Mouse (Mus musculus) midbrain, embryonic 13.5 days (tissue): ENCODE results near the gene Mettl1. TPM values are rescaled to one million over a fixed set of nuclear protein-coding genes. Genes with fewer than 3 reads are reported as not detected.

ENCODE experiments used
- ATAC-seq: fragments of 200-750 bp; cut with Nextera tagmentation; 2 replicates; pipeline ENCODE4 v1.8.0; 2017; ENCODE audit warnings: mild to moderate bottlenecking, moderate TSS enrichment, moderate library complexity
- H3K27ac ChIP-seq: fragments of 300-500 bp; sonication (generic); 2 replicates; pipeline ENCODE4 v1.5.1; 2015; ENCODE audit warnings: inconsistent platforms, mild to moderate bottlenecking, moderate library complexity
- H3K27me3 ChIP-seq: fragments of 300-500 bp; sonication (generic); 2 replicates; pipeline ENCODE4 v1.6.1; 2015; ENCODE audit warnings: mild to moderate bottlenecking, inconsistent platforms
- H3K36me3 ChIP-seq: fragments of 300-500 bp; sonication (generic); 2 replicates; pipeline ENCODE4 v1.6.1; 2015; ENCODE audit warnings: mild to moderate bottlenecking, inconsistent platforms
- H3K4me1 ChIP-seq: fragments of 300-500 bp; sonication (generic); replicated peaks from 2 replicates; pipeline ENCODE4 v1.6.1; 2015; ENCODE audit warnings: inconsistent platforms
- H3K4me2 ChIP-seq: fragments of 300-500 bp; sonication (generic); replicated peaks from 2 replicates; pipeline ENCODE4 v1.6.1; 2015; ENCODE audit warnings: moderate library complexity, mild to moderate bottlenecking, inconsistent platforms
- H3K4me3 ChIP-seq: fragments of 300-500 bp; sonication (generic); replicated peaks from 2 replicates; pipeline ENCODE4 v1.5.1; 2015; ENCODE audit warnings: mild to moderate bottlenecking, inconsistent platforms
- H3K9ac ChIP-seq: fragments of 300-500 bp; sonication (generic); replicated peaks from 2 replicates; pipeline ENCODE4 v1.6.1; 2015; ENCODE audit warnings: mild to moderate bottlenecking, inconsistent platforms
- H3K9me3 ChIP-seq: fragments of 300-500 bp; sonication (generic); 2 replicates; pipeline ENCODE4 v1.6.1; 2016; ENCODE audit warnings: mild to moderate bottlenecking, inconsistent platforms
- WGBS: fragments of 180-500 bp; shearing (Covaris S2); methylation state at CpG from one replicate; pipeline ENCODE4 v1.1.7; 2015; 5-methylcytosine and 5-hydroxymethylcytosine counted together
- polyA plus RNA-seq: library from polyadenylated mRNA; unstranded; fragments of >200 nt; fragmentation: Nextera tagmentation; extraction: Ambion mirVana; gene quantifications from 2 replicates; pipeline ENCODE4 v1.2.1, GENCODE M21; 2015

Mettl1 gene
- polyA plus RNA-seq, 1 experiment from 2014 or later, result 21.1 TPM

DNA sequence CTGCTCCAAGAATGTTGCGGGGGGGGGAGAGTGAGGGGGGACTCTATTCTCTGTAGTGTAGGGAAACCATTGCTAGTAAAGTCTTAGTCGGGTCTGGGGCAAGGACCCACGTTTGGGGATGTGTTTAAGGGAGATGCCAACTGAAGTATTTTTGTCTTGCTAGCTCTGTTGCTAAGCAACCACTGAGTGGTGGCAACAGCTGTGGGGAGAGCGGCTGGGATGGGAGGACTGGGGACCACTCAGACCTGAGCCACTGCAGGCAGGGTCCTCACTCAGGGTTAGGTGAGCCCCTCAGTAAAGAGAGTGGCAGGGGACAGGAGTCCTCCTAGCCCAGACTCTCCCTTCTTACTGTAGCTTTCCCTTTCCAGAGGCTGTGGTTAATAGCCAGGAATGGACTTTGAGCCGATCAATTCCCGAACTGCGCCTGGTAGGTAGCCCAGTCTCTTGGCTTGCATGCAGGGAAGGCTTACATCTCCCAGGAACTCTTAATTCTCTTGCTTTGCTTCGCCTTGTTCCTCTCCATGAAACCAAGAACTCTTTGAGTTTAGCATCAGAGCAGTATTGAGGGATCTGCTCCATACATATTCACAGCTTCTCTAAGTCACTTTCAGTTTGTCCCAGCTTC lies 40.9 kb downstream of the Mettl1 start:
- H3K9ac ChIP-seq, result peak overlapping the region; percentile 95
- ATAC-seq, result peak; percentile 19

DNA sequence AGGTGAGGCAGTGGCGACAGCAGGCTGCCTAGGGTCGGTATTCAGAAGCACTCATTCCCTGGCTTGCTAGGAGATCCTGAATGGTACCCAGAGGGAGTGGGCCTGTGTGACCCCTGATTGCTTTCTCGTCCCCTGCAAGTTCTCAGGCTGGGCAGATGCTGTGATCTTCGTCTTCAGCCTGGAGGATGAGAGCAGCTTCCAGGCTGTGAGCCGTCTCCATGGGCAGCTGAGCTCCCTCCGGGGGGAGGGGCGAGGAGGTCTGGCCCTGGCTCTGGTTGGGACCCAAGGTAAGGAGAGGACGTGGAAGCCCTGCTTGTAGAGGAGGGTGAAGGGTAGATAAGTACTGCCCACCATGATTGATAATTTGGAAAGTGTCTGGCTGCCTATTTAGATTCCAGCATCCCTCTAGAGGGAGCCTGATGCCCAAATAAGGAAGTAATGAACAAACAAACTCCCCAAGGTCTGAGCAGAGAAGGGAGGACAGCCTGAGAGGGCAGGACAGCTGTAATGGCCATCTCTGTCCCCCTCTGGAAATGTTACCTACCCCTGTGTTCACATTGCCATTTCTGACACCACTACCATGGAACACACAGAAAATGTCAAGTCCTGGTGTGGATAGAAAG lies 42.2 kb downstream of the Mettl1 start:
- peaks cover 50% of the 10 kb centered on the region for H3K36me3 ChIP-seq
- no peak for ATAC-seq

More for the DNA sequence above, 40.9 kb downstream of the Mettl1 start:
- peaks cover 55% of the 10 kb centered on the region for H3K4me1 ChIP-seq
- H3K9me3 ChIP-seq, result no peaks in the 10 kb centered on the region
- H3K36me3 ChIP-seq, result peaks cover 37% of the 10 kb centered on the region
- no peak overlapping the region for H3K27ac ChIP-seq
- 31% methylated on average over 8 of the region's 8 CpGs for WGBS
- peak overlapping the region; percentile 72 for H3K4me3 ChIP-seq
- H3K27me3 ChIP-seq, result peaks cover 33% of the 10 kb centered on the region
- H3K4me2 ChIP-seq, result peak overlapping the region; percentile 93

GRCm38 (mm10) chr10:127083915-127084306 lies 42.7 kb downstream of the Mettl1 start:
- no peak overlapping the region for H3K27ac ChIP-seq
- WGBS, result 72% methylated on average over 5 of the region's 5 CpGs
- ATAC-seq, result no peak
- H3K9ac ChIP-seq, result no peak overlapping the region
- H3K9me3 ChIP-seq, result no peaks in the 10 kb centered on the region
- H3K36me3 ChIP-seq, result peaks cover 51% of the 10 kb centered on the region
- no peak overlapping the region for H3K4me2 ChIP-seq
- peaks cover 40% of the 10 kb centered on the region for H3K4me1 ChIP-seq
- peaks cover 51% of the 10 kb centered on the region for H3K27me3 ChIP-seq
- H3K4me3 ChIP-seq, result no peak overlapping the region

More for the DNA sequence above, 42.2 kb downstream of the Mettl1 start:
- Histone ChIP-seq H3K9me3 (no peaks in the 10 kb centered on the region), H3K9ac (no peak overlapping the region), H3K4me3 (no peak overlapping the region), H3K4me1 (peaks cover 42% of the 10 kb centered on the region), H3K27me3 (peaks cover 46% of the 10 kb centered on the region), H3K4me2 (no peak overlapping the region), H3K27ac (no peak overlapping the region)
- WGBS, result 24% methylated on average over 8 of the region's 8 CpGs

DNA sequence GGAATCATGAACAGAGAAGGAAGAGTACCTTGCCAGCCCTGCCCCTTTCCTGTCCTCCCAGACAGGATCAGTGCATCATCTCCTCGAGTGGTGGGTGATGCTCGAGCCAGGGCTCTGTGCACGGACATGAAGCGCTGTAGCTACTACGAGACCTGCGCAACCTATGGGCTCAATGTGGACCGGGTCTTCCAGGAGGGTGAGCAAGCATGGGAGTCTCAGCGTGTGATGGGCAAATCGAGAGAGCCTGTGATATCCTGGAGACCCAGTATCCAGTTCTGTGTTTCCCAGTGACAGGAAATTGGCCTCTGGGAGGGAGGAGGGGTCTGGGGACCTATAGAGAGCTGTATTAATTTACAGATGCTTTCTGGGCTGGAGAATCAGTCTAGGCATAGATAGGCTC lies 43.8 kb downstream of the Mettl1 start:
- no peaks in the 10 kb centered on the region for H3K9me3 ChIP-seq
- H3K36me3 ChIP-seq, result peaks cover 62% of the 10 kb centered on the region
- H3K9ac ChIP-seq, result no peak overlapping the region
- H3K4me2 ChIP-seq, result no peak overlapping the region
- no peak overlapping the region for H3K27ac ChIP-seq
- H3K27me3 ChIP-seq, result peaks cover 59% of the 10 kb centered on the region
- WGBS, result 87% methylated on average over 9 of the region's 9 CpGs
- no peak overlapping the region for H3K4me3 ChIP-seq
- H3K4me1 ChIP-seq, result peaks cover 34% of the 10 kb centered on the region
- no peak for ATAC-seq

DNA sequence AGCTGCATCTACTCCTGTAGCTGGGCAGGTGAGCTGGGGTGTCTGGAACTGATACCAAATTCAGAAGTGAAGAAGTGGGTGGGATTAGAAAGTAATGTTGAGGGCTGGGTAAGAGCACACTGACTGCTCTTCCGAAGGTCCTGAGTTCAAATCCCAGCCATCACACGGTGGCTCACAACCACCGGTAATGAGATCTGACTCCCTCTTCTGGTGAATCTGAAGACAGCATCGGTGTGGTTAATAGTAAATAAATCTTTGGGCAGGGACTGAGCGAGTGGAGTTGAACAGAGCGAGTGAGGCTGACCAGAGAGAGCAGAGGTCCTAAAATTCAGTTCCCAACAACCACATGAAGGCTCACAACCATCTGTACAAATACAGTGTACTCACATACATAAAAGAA lies 44.4 kb downstream of the Mettl1 start:
- H3K27me3 ChIP-seq, result peaks cover 59% of the 10 kb centered on the region
- H3K4me3 ChIP-seq, result no peak overlapping the region
- no peak overlapping the region for H3K27ac ChIP-seq
- no peak overlapping the region for H3K4me2 ChIP-seq
- H3K4me1 ChIP-seq, result peaks cover 32% of the 10 kb centered on the region
- no peak overlapping the region for H3K9ac ChIP-seq
- no peaks in the 10 kb centered on the region for H3K9me3 ChIP-seq
- WGBS, result 70% methylated on average over 6 of the region's 6 CpGs
- no peak for ATAC-seq
- peaks cover 68% of the 10 kb centered on the region for H3K36me3 ChIP-seq

DNA sequence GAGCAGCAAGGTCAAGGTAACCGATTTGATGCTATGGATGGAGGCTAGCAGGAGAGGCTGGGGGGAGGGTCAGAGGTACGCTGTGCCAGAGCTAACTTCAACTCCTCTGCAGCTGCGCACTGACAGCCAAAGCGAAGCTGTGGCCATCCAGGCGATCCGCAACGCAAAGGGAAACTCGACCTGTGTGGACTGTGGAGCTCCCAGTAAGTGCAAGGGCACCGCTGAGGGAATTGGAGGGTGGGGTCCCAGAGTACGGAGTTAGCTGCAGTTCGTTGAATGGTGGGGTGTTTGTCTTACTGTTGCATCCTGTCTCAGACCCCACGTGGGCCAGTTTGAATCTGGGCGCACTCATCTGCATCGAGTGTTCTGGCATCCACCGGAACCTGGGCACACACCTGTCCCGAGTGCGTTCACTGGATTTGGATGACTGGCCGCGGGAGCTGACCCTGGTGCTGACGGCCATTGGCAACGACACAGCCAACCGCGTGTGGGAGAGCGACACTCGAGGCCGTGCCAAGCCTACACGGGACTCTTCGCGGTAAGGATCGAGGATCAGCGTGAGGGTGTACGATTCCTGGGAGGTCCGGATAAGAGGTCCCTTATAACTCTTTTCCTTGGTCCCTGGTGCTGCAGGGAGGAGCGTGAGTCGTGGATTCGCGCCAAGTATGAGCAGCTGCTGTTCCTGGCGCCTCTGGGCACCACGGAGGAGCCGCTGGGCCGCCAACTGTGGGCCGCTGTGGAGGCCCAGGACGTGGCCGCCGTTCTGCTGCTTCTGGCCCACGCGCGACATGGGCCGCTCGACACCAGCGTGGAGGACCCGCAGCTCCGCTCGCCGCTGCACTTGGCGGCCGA lies 49.6 kb downstream of the Mettl1 start:
- peak overlapping the region; percentile 46 for H3K4me2 ChIP-seq
- ATAC-seq, result peak; percentile 5; the same call in 1 of the 2 replicates
- WGBS, result 10% methylated on average over 57 of the region's 57 CpGs
- no peak overlapping the region for H3K27ac ChIP-seq
- peak overlapping the region; percentile 22 for H3K4me3 ChIP-seq
- H3K4me1 ChIP-seq, result peaks cover 31% of the 10 kb centered on the region
- H3K9ac ChIP-seq, result peak overlapping the region; percentile 48
- peaks cover 66% of the 10 kb centered on the region for H3K27me3 ChIP-seq
- peaks cover 75% of the 10 kb centered on the region for H3K36me3 ChIP-seq
- H3K9me3 ChIP-seq, result no peaks in the 10 kb centered on the region

DNA sequence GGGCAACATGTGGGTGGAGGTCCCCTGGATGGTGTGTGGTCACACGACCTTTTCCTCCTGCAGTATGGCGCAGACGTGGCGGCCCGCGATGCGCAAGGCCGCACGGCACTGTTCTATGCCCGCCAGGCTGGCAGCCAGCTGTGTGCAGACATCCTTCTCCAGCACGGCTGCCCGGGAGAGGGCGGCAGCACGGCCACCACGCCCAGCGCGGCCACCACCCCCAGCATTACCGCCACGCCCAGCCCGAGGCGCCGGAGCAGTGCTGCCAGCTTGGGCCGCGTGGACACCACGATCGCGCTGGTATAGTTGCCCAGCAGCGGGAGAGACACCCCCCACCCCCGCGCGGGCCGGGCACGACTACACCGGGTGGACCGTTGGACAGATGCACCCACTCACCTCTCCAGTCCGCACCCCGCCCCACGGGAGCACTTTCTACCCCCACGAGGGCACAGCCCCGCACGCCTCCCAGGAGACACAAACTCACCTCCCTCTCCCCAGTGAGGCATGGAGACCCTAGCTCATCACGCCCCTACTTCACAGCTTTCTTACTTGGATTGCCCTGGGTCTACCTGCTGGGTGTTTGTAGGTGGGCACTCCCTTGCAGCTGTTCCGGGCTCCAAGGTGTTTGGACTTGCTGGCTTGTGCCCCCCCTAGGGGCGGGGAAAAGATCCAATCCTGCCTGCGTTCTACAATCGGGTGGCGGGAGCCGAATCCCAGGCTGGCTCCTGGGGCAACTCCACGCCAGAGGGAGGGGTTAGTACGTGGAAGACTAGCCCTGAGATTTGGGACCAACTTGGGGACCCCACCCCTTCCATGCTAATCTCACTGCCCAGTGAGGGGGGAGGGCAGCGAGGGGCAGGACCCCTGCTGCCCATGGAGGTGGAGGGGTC lies 50.5 kb downstream of the Mettl1 start:
- H3K9ac ChIP-seq, result peak overlapping the region; percentile 48
- peak overlapping the region; percentile 46 for H3K4me2 ChIP-seq
- H3K27ac ChIP-seq, result no peak overlapping the region
- peak; percentile 34 for ATAC-seq
- H3K9me3 ChIP-seq, result no peaks in the 10 kb centered on the region
- H3K27me3 ChIP-seq, result peaks cover 66% of the 10 kb centered on the region
- H3K4me3 ChIP-seq, result peak overlapping the region; percentile 22
- H3K36me3 ChIP-seq, result peaks cover 78% of the 10 kb centered on the region
- 7% methylated on average over 50 of the region's 51 CpGs for WGBS
- peaks cover 31% of the 10 kb centered on the region for H3K4me1 ChIP-seq

DNA sequence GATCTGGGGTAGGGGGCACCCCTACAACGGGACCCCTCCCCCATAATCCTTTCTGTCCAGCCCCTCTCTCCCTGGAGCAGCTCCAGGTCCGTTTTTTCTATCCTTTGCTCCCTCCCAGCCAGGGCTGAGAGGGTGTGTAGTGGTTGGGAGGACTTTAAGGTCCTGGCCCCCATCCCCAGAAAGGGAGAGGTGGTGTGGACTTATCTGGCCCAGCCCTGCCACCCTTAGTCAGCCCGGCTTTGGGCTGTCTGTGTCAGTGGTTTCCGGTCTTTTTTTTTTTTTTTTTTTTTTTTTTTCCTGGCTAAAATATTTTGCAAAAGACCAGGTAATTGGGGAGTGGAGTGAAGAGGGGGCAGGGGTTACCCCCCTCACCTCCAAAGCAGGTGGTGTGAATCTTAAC lies 51.5 kb downstream of the Mettl1 start:
- H3K27me3 ChIP-seq, result peaks cover 56% of the 10 kb centered on the region

GRCm38 (mm10) chr10:127094382-127094802 lies 53.2 kb downstream of the Mettl1 start:
- Histone ChIP-seq H3K9ac (no peak overlapping the region), H3K27ac (peak overlapping the region; percentile 44; the same call in 1 of the 2 replicates), H3K9me3 (no peaks in the 10 kb centered on the region), H3K4me3 (no peak overlapping the region), H3K36me3 (peaks cover 81% of the 10 kb centered on the region), H3K4me2 (no peak overlapping the region), H3K27me3 (peaks cover 40% of the 10 kb centered on the region), H3K4me1 (peaks cover 31% of the 10 kb centered on the region)
- 47% methylated on average over 7 of the region's 7 CpGs for WGBS
- ATAC-seq, result no peak

More for the DNA sequence above, 51.5 kb downstream of the Mettl1 start:
- peaks cover 78% of the 10 kb centered on the region for H3K36me3 ChIP-seq
- H3K4me3 ChIP-seq, result no peak overlapping the region
- H3K4me1 ChIP-seq, result peaks cover 31% of the 10 kb centered on the region
- H3K27ac ChIP-seq, result no peak overlapping the region
- no peak overlapping the region for H3K4me2 ChIP-seq
- ATAC-seq, result no peak
- no peak overlapping the region for H3K9ac ChIP-seq
- WGBS, result 52% methylated on average over 4 of the region's 4 CpGs
- no peaks in the 10 kb centered on the region for H3K9me3 ChIP-seq
